Mouse (Mus musculus) heart, embryonic 16.5 days (tissue): ENCODE data around the gene Trappc1. TPM values are rescaled to one million over a fixed set of nuclear protein-coding genes. Genes with fewer than 3 reads are reported as not detected.

ENCODE experiments used
- ATAC-seq: fragments of 200-750 bp; cut with Nextera tagmentation; replicated peaks from 2 replicates; pipeline ENCODE4 v1.8.0; 2017; ENCODE audit warnings: moderate number of reproducible peaks; ENCODE audit not compliant: insufficient read depth, low FRiP score; ENCODE audit errors: extremely low read depth
- H3K27ac ChIP-seq: fragments of 300-500 bp; sonication (generic); 2 replicates; pipeline ENCODE4 v1.5.1; 2014; ENCODE audit warnings: mild to moderate bottlenecking, low read length, control low read depth, moderate library complexity
- H3K27me3 ChIP-seq: fragments of 300-500 bp; sonication (generic); 2 replicates; pipeline ENCODE4 v1.6.1; 2014; ENCODE audit warnings: low read length, mixed read lengths; ENCODE audit not compliant: control insufficient read depth, insufficient read depth
- H3K36me3 ChIP-seq: fragments of 300-500 bp; sonication (generic); 2 replicates; pipeline ENCODE4 v1.6.1; 2014; ENCODE audit not compliant: control insufficient read depth, insufficient read depth
- H3K4me1 ChIP-seq: fragments of 300-500 bp; sonication (generic); 2 replicates; pipeline ENCODE4 v1.6.1; 2014; ENCODE audit warnings: low read length, mixed read lengths; ENCODE audit not compliant: control insufficient read depth, insufficient read depth
- H3K4me2 ChIP-seq: fragments of 300-500 bp; sonication (generic); 2 replicates; pipeline ENCODE4 v1.6.1; 2014; ENCODE audit warnings: low read depth, mild to moderate bottlenecking, control low read depth, low read length
- H3K4me3 ChIP-seq: fragments of 300-500 bp; sonication (generic); 2 replicates; pipeline ENCODE4 v1.5.1; 2014; ENCODE audit warnings: mild to moderate bottlenecking, control low read depth, low read length
- H3K9ac ChIP-seq: fragments of 300-500 bp; sonication (generic); 2 replicates; pipeline ENCODE4 v1.6.1; 2014; ENCODE audit warnings: low read length, control low read depth
- H3K9me3 ChIP-seq: fragments of 300-500 bp; sonication (generic); replicated peaks from 2 replicates; pipeline ENCODE4 v1.6.1; 2016; ENCODE audit warnings: low read length; ENCODE audit not compliant: control insufficient read depth
- WGBS: fragments of 180-500 bp; shearing (Covaris S2); extraction: QIAGEN DNeasy Blood & Tissue Kit; methylation state at CpG from one replicate; pipeline ENCODE4 v1.1.7; 2014; 5-methylcytosine and 5-hydroxymethylcytosine counted together
- polyA plus RNA-seq: library from polyadenylated mRNA; unstranded; fragments of >200 nt; fragmentation: Nextera tagmentation; extraction: Ambion mirVana; gene quantifications from 2 replicates; pipeline ENCODE4 v1.2.1, GENCODE M21; 2015

The Trappc1 gene
- polyA plus RNA-seq, 1 experiment from 2014 or later: 179 TPM

- ATAC-seq: no peak
- no peak overlapping the region for H3K9ac ChIP-seq
- H3K36me3 ChIP-seq: no peaks in the 10 kb centered on the region
- peak overlapping the region; percentile 93 for H3K4me2 ChIP-seq
- H3K27me3 ChIP-seq: no peaks in the 10 kb centered on the region
- WGBS: 44% methylated on average over 2 of the region's 2 CpGs
- H3K27ac ChIP-seq: peak overlapping the region; percentile 62
- H3K4me1 ChIP-seq: peaks cover 39% of the 10 kb centered on the region
- H3K4me3 ChIP-seq: no peak overlapping the region; the same call in 1 of the 2 replicates
- H3K9me3 ChIP-seq: no peaks in the 10 kb centered on the region
Observed at GRCm38 (mm10) chr11:69369990-69370816, 46.4 kb downstream of the Trappc1 start.

DNA sequence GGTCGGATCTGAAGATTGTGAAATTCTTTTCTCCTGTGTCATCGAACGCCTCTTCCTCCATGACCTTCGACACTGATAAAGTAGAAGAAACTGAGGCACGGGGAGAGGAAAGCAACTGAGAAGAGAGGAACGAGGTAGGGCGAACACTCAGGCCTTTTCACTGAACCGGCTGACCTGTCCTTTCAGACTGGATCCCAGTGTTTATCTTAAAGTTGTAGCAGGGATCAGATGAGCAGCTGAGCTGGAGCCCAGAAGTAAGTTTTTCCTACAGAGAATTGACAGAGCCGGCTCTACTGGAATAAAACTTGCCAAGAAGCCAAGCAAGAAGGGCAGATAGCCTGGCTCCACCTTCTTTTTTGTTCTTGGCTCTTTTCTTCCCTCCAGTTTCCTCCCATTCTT is 47.0 kb downstream of the Trappc1 start:
- 32% methylated on average over 9 of the region's 9 CpGs for WGBS
- Histone ChIP-seq H3K9me3 (no peaks in the 10 kb centered on the region), H3K27ac (peak overlapping the region; percentile 62), H3K4me3 (no peak overlapping the region), H3K4me2 (peak overlapping the region; percentile 34; the same call in 1 of the 2 replicates), H3K4me1 (peaks cover 33% of the 10 kb centered on the region), H3K27me3 (no peaks in the 10 kb centered on the region), H3K9ac (no peak overlapping the region), H3K36me3 (no peaks in the 10 kb centered on the region)
- ATAC-seq: no peak

- WGBS: 51% methylated on average over 12 of the region's 12 CpGs
- H3K4me2 ChIP-seq: no peak overlapping the region
Observed at GRCm38 (mm10) chr11:69371601-69372000, 47.8 kb downstream of the Trappc1 start.

DNA sequence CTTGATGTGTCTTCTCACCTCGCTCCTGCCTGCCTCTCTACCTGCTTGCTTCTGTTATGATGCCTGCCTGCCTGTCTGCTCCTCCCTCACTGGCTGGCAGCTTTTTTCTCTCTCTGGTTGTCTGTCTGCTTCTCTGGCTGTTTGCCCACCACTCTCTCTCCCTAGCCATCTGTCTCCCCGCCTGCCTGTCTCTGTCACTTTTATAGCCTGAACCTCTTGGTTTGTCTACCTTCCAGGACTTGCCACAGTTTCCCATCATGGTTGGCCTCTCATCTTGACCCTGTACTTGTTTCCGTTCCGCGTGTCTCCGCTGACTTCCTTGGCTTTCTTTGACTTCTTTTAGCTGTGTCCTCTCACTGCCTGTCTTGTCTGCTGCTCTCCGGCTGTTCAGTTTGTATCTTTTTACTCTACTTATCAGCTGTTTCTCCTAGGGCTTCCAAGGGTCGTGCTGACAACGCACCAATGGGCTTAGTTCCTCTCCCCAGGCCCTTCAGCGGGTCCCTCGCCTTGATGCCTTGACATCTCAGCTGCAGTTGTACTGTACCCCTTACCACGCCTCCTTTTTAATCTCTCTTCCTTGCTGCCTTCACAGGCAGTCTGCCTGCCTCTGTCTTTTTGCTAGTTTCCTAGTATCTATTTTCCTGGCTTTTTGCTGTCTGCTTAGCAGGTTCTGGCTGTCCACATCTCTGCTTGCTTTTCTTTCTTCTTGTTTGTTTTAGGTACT is 48.4 kb downstream of the Trappc1 start:
- no peak overlapping the region for H3K4me3 ChIP-seq
- WGBS: 24% methylated on average over 12 of the region's 12 CpGs

More at GRCm38 (mm10) chr11:69371601-69372000, 47.8 kb downstream of the Trappc1 start:
- Histone ChIP-seq H3K4me3 (no peak overlapping the region), H3K4me1 (peaks cover 28% of the 10 kb centered on the region), H3K9me3 (no peaks in the 10 kb centered on the region), H3K27me3 (no peaks in the 10 kb centered on the region), H3K27ac (no peak overlapping the region), H3K36me3 (no peaks in the 10 kb centered on the region), H3K9ac (no peak overlapping the region)
- no peak for ATAC-seq

DNA sequence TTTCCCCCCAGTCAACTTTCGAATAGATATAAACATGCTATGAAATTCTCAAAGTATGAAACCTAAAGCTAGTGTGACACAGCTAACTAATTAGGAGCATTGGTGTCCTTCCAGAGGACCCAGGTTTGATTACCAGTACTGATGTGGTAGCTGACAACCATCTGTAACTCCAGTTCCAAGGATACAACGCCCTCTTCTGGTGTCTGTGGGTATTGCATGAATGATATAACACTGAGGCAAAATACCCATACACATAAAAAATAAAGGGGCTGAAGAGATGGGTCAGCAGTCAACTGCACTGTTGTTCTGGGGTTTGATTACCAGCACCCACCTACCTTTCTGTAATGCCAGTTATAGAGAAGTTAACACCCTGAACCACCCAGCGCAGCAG is 49.0 kb downstream of the Trappc1 start:
- Histone ChIP-seq H3K4me2 (no peak overlapping the region), H3K27ac (peak overlapping the region; percentile 24), H3K4me1 (peaks cover 19% of the 10 kb centered on the region), H3K27me3 (no peaks in the 10 kb centered on the region), H3K9ac (no peak overlapping the region), H3K9me3 (no peaks in the 10 kb centered on the region), H3K36me3 (no peaks in the 10 kb centered on the region), H3K4me3 (no peak overlapping the region)
- 57% methylated on average over 3 of the region's 3 CpGs for WGBS
- no peak for ATAC-seq

More for the DNA sequence above, 48.4 kb downstream of the Trappc1 start:
- Histone ChIP-seq H3K36me3 (no peaks in the 10 kb centered on the region), H3K4me1 (peaks cover 24% of the 10 kb centered on the region), H3K9ac (no peak overlapping the region; the same call in 1 of the 2 replicates), H3K27me3 (no peaks in the 10 kb centered on the region), H3K9me3 (no peaks in the 10 kb centered on the region), H3K27ac (peak overlapping the region; percentile 24), H3K4me2 (0 out of 2 replicates have a peak overlapping the region, but pooled peaks have one; percentile 8)
- ATAC-seq: no peak

GRCm38 (mm10) chr11:69373223-69373965 is 49.6 kb downstream of the Trappc1 start:
- Histone ChIP-seq H3K9me3 (no peaks in the 10 kb centered on the region), H3K27ac (no peak overlapping the region), H3K4me1 (peaks cover 14% of the 10 kb centered on the region), H3K4me2 (no peak overlapping the region), H3K36me3 (no peaks in the 10 kb centered on the region), H3K9ac (no peak overlapping the region), H3K27me3 (no peaks in the 10 kb centered on the region), H3K4me3 (no peak overlapping the region)
- ATAC-seq: no peak
- 87% methylated on average over 16 of the region's 16 CpGs for WGBS

Other genes starting within 250 kb of the Trappc1 start
- gene Vamp2, start 235.5 kb upstream of the Trappc1 start, polyA plus RNA-seq: 84.1 and 91.1 TPM in 2 replicates
- gene Per1, start 228.8 kb upstream of the Trappc1 start, polyA plus RNA-seq: 19.6 and 21.9 TPM in 2 replicates
- 0.50 TPM in 2 replicates for gene Hes7, start 203.6 kb upstream of the Trappc1 start, polyA plus RNA-seq
- 0.41 and 0.72 TPM in 2 replicates for gene 9130213A22Rik, start 201.4 kb upstream of the Trappc1 start, polyA plus RNA-seq
- gene Aloxe3, start 198.1 kb upstream of the Trappc1 start, polyA plus RNA-seq: 0.08 and 0.26 TPM in 2 replicates
- not detected in 2 replicates for gene Alox12b, start 167.0 kb upstream of the Trappc1 start, polyA plus RNA-seq
- 1.7 TPM in 2 replicates for gene Alox8, start 126.1 kb upstream of the Trappc1 start, polyA plus RNA-seq
- gene Gucy2e, start 86.9 kb upstream of the Trappc1 start, polyA plus RNA-seq: 0.05 and 0.10 TPM in 2 replicates
- 16.1 and 16.2 TPM in 2 replicates for gene Cntrob, start 205 bp upstream of the Trappc1 start, polyA plus RNA-seq
- gene Kcnab3, start 2.3 kb downstream of the Trappc1 start, polyA plus RNA-seq: 0.79 and 1.2 TPM in 2 replicates
- gene Rnf227, start 16.5 kb downstream of the Trappc1 start, polyA plus RNA-seq: 6.5 TPM in 2 replicates
- gene Chd3, start 45.4 kb downstream of the Trappc1 start, polyA plus RNA-seq: 13.3 and 19.8 TPM in 2 replicates
- 134 and 135 TPM in 2 replicates for gene Naa38, start 71.5 kb downstream of the Trappc1 start, polyA plus RNA-seq
- gene Cyb5d1, start 71.7 kb downstream of the Trappc1 start, polyA plus RNA-seq: 25.4 and 27.6 TPM in 2 replicates
- 39.6 and 45.2 TPM in 2 replicates for gene Tmem88, start 74.3 kb downstream of the Trappc1 start, polyA plus RNA-seq
- gene Kdm6b, start 89.7 kb downstream of the Trappc1 start, polyA plus RNA-seq: 17.3 and 18.2 TPM in 2 replicates
- 0.17 and 0.62 TPM in 2 replicates for gene Dnah2, start 225.1 kb downstream of the Trappc1 start, polyA plus RNA-seq
- gene Efnb3, start 236.2 kb downstream of the Trappc1 start, polyA plus RNA-seq: 49.9 and 57.0 TPM in 2 replicates